Mouse (Mus musculus): ENCODE results near the gene Lcn2. TPM values are rescaled to one million over a fixed set of nuclear protein-coding genes. Genes with fewer than 3 reads are reported as not detected.

Lcn2 gene
- polyA plus RNA-seq, 1 experiment from 2014 or later, result 0.95 TPM

DNA sequence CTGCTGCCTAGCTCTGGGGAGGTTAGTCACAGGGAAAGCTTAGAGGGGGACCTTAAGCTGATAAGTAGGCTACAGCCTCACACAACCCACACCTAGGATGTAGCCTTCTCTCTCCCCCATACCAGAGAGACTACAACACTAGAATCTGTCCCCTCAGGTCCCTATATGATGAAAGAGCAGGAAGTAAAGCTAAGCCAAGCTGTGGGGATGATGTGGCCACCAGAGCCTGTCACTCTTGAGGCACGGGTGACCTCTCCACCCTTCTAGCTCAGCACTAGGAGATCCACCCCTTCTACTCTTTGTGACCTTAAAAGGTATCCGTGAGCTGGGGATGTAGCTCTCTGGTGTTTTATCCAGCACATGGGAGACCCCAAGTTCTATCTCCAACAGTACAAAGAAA, 1.1 kb upstream of the Lcn2 start:
- H3K4me1 ChIP-seq (replicated peaks), result peaks cover 21% of the 10 kb centered on the region
- no peaks in the 10 kb centered on the region; the same call in 1 of the 2 replicates for H3K27me3 ChIP-seq
- no peaks in the 10 kb centered on the region for H3K9me3 ChIP-seq
- no peak overlapping the region for H3K27ac ChIP-seq
- H3K4me2 ChIP-seq, result no peak overlapping the region
- no peaks in the 10 kb centered on the region for H3K36me3 ChIP-seq
- no peak overlapping the region for H3K4me3 ChIP-seq (replicated peaks)
- no peak overlapping the region for H3K9ac ChIP-seq (replicated peaks)
- 79% methylated on average over 2 of the region's 2 CpGs for WGBS
- ATAC-seq (ENCODE audit: insufficient number of reproducible peaks, insufficient read depth, low FRiP score, low TSS enrichment, low read depth), result no peak

GRCm38 (mm10) chr2:32382689-32383088, 5.4 kb downstream of the Lcn2 start:
- Histone ChIP-seq H3K4me3 (replicated peaks) (peak overlapping the region; percentile 69; the same call in 1 of the 2 replicates), H3K9me3 (no peaks in the 10 kb centered on the region), H3K4me1 (replicated peaks) (peaks cover 8% of the 10 kb centered on the region), H3K27me3 (peaks cover 20% of the 10 kb centered on the region), H3K36me3 (peaks cover 24% of the 10 kb centered on the region), H3K27ac (no peak overlapping the region), H3K9ac (replicated peaks) (no peak overlapping the region), H3K4me2 (0 out of 2 replicates have a peak overlapping the region, but pooled peaks have one; percentile 98)
- WGBS, result 78% methylated on average over 2 of the region's 2 CpGs
- ATAC-seq (ENCODE audit: insufficient number of reproducible peaks, insufficient read depth, low FRiP score, low TSS enrichment, low read depth), result no peak

- under 1% methylated on average over 47 of the region's 47 CpGs for WGBS
- peak within 1 kb of the TSS; percentile 69 for H3K4me3 ChIP-seq (replicated peaks)
- H3K4me1 ChIP-seq (replicated peaks), result peaks cover 6% of the 10 kb centered on the region
- peak; percentile 81 for ATAC-seq (ENCODE audit: insufficient number of reproducible peaks, insufficient read depth, low FRiP score, low TSS enrichment, low read depth)
- H3K27me3 ChIP-seq, result peaks cover 20% of the 10 kb centered on the region
- H3K9ac ChIP-seq (replicated peaks), result peak within 1 kb of the TSS; percentile 60
- H3K4me2 ChIP-seq, result peak within 1 kb of the TSS; percentile 98
- H3K27ac ChIP-seq, result 0 out of 2 replicates have a peak within 1 kb of the TSS, but pooled peaks have one; percentile 1
- H3K9me3 ChIP-seq, result no peaks in the 10 kb centered on the region
- H3K36me3 ChIP-seq, result peaks cover 32% of the 10 kb centered on the region
These were observed 6.3 kb downstream of the Lcn2 start, which contains the start of gene 1110008P14Rik for GRCm38 (mm10) chr2:32381775-32382223. Gene 1110008P14Rik (minus strand): TSS chr2:32381938.

GRCm38 (mm10) chr2:32381141-32381774, 6.8 kb downstream of the Lcn2 start:
- H3K9me3 ChIP-seq, result no peaks in the 10 kb centered on the region
- H3K36me3 ChIP-seq, result peaks cover 38% of the 10 kb centered on the region
- H3K4me3 ChIP-seq (replicated peaks), result peak overlapping the region; percentile 69
- WGBS, result 2% methylated on average over 27 of the region's 27 CpGs
- peak overlapping the region; percentile 98 for H3K4me2 ChIP-seq
- H3K27ac ChIP-seq, result 0 out of 2 replicates have a peak overlapping the region, but pooled peaks have one; percentile 1
- peaks cover 6% of the 10 kb centered on the region for H3K4me1 ChIP-seq (replicated peaks)
- ATAC-seq (ENCODE audit: insufficient number of reproducible peaks, insufficient read depth, low FRiP score, low TSS enrichment, low read depth), result peak; percentile 28; the same call in 1 of the 2 replicates
- peaks cover 20% of the 10 kb centered on the region for H3K27me3 ChIP-seq
- H3K9ac ChIP-seq (replicated peaks), result peak overlapping the region; percentile 60

GRCm38 (mm10) chr2:32380001-32380500, 8.0 kb downstream of the Lcn2 start:
- Histone ChIP-seq H3K9ac (replicated peaks) (no peak overlapping the region), H3K4me1 (replicated peaks) (peaks cover 6% of the 10 kb centered on the region), H3K4me3 (replicated peaks) (no peak overlapping the region), H3K27ac (no peak overlapping the region), H3K9me3 (no peaks in the 10 kb centered on the region), H3K4me2 (0 out of 2 replicates have a peak overlapping the region, but pooled peaks have one; percentile 98), H3K36me3 (peaks cover 50% of the 10 kb centered on the region), H3K27me3 (peaks cover 20% of the 10 kb centered on the region)
- 91% methylated on average over 7 of the region's 7 CpGs for WGBS
- ATAC-seq (ENCODE audit: insufficient number of reproducible peaks, insufficient read depth, low FRiP score, low TSS enrichment, low read depth), result no peak

DNA sequence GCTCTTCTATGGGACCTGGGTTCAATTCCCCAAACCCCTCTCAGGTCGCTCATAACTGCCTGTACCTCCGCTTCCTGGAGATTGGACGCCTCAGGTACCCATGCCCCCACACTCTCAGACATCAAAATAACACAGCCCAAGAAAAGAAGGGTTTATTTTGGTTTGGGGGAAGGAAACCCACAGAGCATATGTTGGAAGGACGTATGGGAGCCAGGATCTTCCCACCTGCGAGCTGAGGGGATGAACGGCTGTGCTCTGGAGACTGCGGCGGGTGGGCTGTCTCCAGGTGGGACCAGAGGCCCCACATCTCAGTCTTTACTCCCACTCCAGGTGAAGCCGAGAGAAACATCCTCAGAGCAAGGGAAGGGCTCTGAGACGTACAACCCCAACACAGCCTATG, 11.1 kb downstream of the Lcn2 start:
- Histone ChIP-seq H3K36me3 (peaks cover 79% of the 10 kb centered on the region), H3K9ac (replicated peaks) (no peak overlapping the region), H3K4me1 (replicated peaks) (peaks cover 6% of the 10 kb centered on the region), H3K4me3 (replicated peaks) (no peak overlapping the region), H3K27me3 (peaks cover 5% of the 10 kb centered on the region), H3K27ac (no peak overlapping the region), H3K4me2 (no peak overlapping the region), H3K9me3 (no peaks in the 10 kb centered on the region)
- 88% methylated on average over 10 of the region's 10 CpGs for WGBS
- ATAC-seq (ENCODE audit: insufficient number of reproducible peaks, insufficient read depth, low FRiP score, low TSS enrichment, low read depth), result no peak

GRCm38 (mm10) chr2:32375317-32375940, 12.6 kb downstream of the Lcn2 start:
- no peak overlapping the region for H3K27ac ChIP-seq
- H3K4me2 ChIP-seq, result no peak overlapping the region
- no peaks in the 10 kb centered on the region for H3K9me3 ChIP-seq
- no peak overlapping the region for H3K4me3 ChIP-seq (replicated peaks)
- no peaks in the 10 kb centered on the region for H3K4me1 ChIP-seq (replicated peaks)
- no peak overlapping the region for H3K9ac ChIP-seq (replicated peaks)
- 88% methylated on average over 13 of the region's 13 CpGs for WGBS
- ATAC-seq (ENCODE audit: insufficient number of reproducible peaks, insufficient read depth, low FRiP score, low TSS enrichment, low read depth), result no peak
- peaks cover 4% of the 10 kb centered on the region for H3K27me3 ChIP-seq
- peaks cover 95% of the 10 kb centered on the region for H3K36me3 ChIP-seq

- no peaks in the 10 kb centered on the region for H3K9me3 ChIP-seq
- no peak overlapping the region for H3K4me2 ChIP-seq
- H3K27me3 ChIP-seq, result no peaks in the 10 kb centered on the region
- H3K36me3 ChIP-seq, result peaks cover 99% of the 10 kb centered on the region
- H3K27ac ChIP-seq, result no peak overlapping the region
- no peak overlapping the region for H3K4me3 ChIP-seq (replicated peaks)
- ATAC-seq (ENCODE audit: insufficient number of reproducible peaks, insufficient read depth, low FRiP score, low TSS enrichment, low read depth), result no peak
- H3K9ac ChIP-seq (replicated peaks), result no peak overlapping the region
- 85% methylated on average over 10 of the region's 10 CpGs for WGBS
- no peaks in the 10 kb centered on the region for H3K4me1 ChIP-seq (replicated peaks)
These were observed 13.9 kb downstream of the Lcn2 start for GRCm38 (mm10) chr2:32374191-32374590.

- H3K36me3 ChIP-seq, result peaks cover 81% of the 10 kb centered on the region
- peaks cover 10% of the 10 kb centered on the region for H3K4me1 ChIP-seq (replicated peaks)
- H3K9me3 ChIP-seq, result no peaks in the 10 kb centered on the region
- ATAC-seq (ENCODE audit: insufficient number of reproducible peaks, insufficient read depth, low FRiP score, low TSS enrichment, low read depth), result no peak
- WGBS, result 98% methylated on average over 5 of the region's 5 CpGs
- no peak overlapping the region for H3K27ac ChIP-seq
- no peaks in the 10 kb centered on the region for H3K27me3 ChIP-seq
- no peak overlapping the region for H3K4me2 ChIP-seq
- H3K4me3 ChIP-seq (replicated peaks), result no peak overlapping the region
- H3K9ac ChIP-seq (replicated peaks), result no peak overlapping the region
These were observed 20.7 kb downstream of the Lcn2 start for GRCm38 (mm10) chr2:32367315-32367714.

DNA sequence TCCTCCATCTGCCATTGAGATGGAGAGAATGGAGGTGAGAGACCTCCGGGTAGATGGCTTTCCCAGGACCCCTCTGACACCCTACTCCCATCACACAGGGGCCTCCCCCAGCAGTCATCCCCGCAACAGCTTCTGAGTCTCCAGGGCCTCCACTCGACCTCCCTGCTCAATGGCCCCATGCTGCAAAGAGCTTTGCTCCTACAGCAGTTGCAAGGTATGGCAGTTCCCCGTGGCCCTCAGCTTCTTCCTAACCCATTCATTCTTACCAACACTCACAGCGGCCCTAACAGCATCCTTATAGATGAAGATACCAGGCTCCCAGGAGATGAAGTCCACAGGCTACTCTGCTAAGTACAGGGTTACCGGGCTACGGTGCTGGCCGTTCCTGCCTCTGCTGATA, 23.9 kb downstream of the Lcn2 start:
- no peak overlapping the region for H3K27ac ChIP-seq
- 82% methylated on average over 8 of the region's 8 CpGs for WGBS
- H3K9ac ChIP-seq (replicated peaks), result peak overlapping the region; percentile 77; the same call in 1 of the 2 replicates
- peak overlapping the region; percentile 81 for H3K4me2 ChIP-seq
- H3K4me3 ChIP-seq (replicated peaks), result peak overlapping the region; percentile 59
- no peaks in the 10 kb centered on the region for H3K9me3 ChIP-seq
- peaks cover 49% of the 10 kb centered on the region for H3K36me3 ChIP-seq
- peaks cover 14% of the 10 kb centered on the region for H3K27me3 ChIP-seq
- ATAC-seq (ENCODE audit: insufficient number of reproducible peaks, insufficient read depth, low FRiP score, low TSS enrichment, low read depth), result no peak
- H3K4me1 ChIP-seq (replicated peaks), result peaks cover 25% of the 10 kb centered on the region

DNA sequence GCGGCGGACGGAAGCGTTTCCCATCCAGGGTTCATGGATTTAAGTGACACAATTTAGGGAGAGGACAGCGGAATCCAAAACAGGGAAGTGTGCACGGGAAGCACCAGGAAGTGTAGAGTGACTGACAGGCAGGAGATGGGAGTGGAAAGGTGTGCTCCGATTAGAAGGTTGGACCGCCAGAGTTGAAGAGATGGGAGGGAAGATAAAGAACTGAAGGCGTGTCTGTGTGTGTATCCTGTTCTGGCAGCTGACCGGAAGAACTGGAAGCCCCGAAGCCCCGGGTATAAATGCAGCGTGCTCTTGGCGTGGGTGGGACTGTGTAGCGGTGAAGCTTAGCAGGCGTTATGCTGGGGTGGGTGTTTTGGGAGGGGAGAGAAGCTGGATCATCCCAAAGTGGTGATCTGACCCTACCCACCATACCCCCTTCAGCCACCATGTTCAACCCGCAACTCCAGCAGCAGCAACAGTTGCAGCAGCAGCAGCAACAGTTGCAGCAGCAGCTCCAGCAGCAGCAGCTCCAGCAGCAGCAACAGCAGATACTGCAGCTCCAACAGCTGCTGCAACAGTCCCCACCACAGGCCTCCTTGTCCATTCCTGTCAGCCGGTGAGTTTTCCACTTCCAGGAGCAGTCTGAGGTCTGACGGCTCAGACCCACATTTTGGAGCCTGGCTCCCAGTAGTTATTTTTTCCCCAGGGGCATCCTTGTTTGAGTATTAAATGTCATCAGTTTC, 24.5 kb downstream of the Lcn2 start:
- Histone ChIP-seq H3K27me3 (peaks cover 14% of the 10 kb centered on the region), H3K4me2 (peak overlapping the region; percentile 81), H3K4me3 (replicated peaks) (peak overlapping the region; percentile 59), H3K9me3 (no peaks in the 10 kb centered on the region), H3K9ac (replicated peaks) (peak overlapping the region; percentile 77), H3K36me3 (peaks cover 44% of the 10 kb centered on the region), H3K27ac (peak overlapping the region; percentile 84), H3K4me1 (replicated peaks) (peaks cover 25% of the 10 kb centered on the region)
- ATAC-seq (ENCODE audit: insufficient number of reproducible peaks, insufficient read depth, low FRiP score, low TSS enrichment, low read depth), result peak; percentile 24; the same call in 1 of the 2 replicates
- WGBS, result 10% methylated on average over 19 of the region's 19 CpGs

Measured in limb, embryonic 12.5 days (tissue).